Mouse (Mus musculus) cerebellum, adult 9-11 months (tissue): ENCODE data around the gene Higd1c.
"Not testable (repeated sequence)": the region's sequence is repeated elsewhere in the genome, so short reads cannot be mapped to it uniquely, and the experiment has no call there.

Source experiments
- DNase-seq: peaks from one replicate; pipeline ENCODE4 v3.0.0; 2022

Gene Higd1c

DNA sequence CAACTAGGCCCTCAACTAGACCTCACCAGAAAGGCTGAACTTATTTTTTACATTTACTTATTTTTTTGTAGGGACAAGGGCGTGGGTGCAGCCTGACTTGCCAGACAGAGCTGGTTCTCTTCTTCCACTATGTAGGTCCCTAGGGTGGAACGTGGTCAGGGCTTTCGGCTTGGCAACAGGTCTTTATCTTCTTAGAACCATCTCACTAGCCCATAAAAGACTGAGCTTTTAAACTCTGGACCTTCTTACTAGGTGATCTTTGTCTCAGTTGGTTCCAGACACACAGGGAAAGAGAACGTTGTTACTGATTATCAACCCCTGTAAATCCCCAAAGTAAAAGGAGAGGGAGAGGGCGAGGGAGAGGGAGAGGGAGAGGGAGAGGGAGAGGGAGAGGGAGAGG, 49.0 kb downstream of the Higd1c start:
- no peak for DNase-seq

- no peak for DNase-seq
These were observed 49.7 kb downstream of the Higd1c start for GRCm38 (mm10) chr15:100414011-100414410.

GRCm38 (mm10) chr15:100414942-100415341, 50.6 kb downstream of the Higd1c start:
- no peak for DNase-seq

GRCm38 (mm10) chr15:100415684-100416083, 51.3 kb downstream of the Higd1c start:
- DNase-seq, result no peak

GRCm38 (mm10) chr15:100417854-100418450, 53.6 kb downstream of the Higd1c start:
- no peak for DNase-seq

- DNase-seq, result no peak
These were observed 55.0 kb downstream of the Higd1c start for GRCm38 (mm10) chr15:100419311-100419710.

GRCm38 (mm10) chr15:100419901-100420745, 55.8 kb downstream of the Higd1c start:
- no peak for DNase-seq

GRCm38 (mm10) chr15:100421059-100421757, 56.9 kb downstream of the Higd1c start:
- DNase-seq, result no peak

- DNase-seq, result not testable (repeated sequence)
These were observed 57.4 kb downstream of the Higd1c start, which contains the start of gene Gm5475 for GRCm38 (mm10) chr15:100421758-100422197. TSS of gene Gm5475 (plus strand) at chr15:100422147.

- DNase-seq, result no peak
These were observed 58.1 kb downstream of the Higd1c start for GRCm38 (mm10) chr15:100422476-100422875.

DNA sequence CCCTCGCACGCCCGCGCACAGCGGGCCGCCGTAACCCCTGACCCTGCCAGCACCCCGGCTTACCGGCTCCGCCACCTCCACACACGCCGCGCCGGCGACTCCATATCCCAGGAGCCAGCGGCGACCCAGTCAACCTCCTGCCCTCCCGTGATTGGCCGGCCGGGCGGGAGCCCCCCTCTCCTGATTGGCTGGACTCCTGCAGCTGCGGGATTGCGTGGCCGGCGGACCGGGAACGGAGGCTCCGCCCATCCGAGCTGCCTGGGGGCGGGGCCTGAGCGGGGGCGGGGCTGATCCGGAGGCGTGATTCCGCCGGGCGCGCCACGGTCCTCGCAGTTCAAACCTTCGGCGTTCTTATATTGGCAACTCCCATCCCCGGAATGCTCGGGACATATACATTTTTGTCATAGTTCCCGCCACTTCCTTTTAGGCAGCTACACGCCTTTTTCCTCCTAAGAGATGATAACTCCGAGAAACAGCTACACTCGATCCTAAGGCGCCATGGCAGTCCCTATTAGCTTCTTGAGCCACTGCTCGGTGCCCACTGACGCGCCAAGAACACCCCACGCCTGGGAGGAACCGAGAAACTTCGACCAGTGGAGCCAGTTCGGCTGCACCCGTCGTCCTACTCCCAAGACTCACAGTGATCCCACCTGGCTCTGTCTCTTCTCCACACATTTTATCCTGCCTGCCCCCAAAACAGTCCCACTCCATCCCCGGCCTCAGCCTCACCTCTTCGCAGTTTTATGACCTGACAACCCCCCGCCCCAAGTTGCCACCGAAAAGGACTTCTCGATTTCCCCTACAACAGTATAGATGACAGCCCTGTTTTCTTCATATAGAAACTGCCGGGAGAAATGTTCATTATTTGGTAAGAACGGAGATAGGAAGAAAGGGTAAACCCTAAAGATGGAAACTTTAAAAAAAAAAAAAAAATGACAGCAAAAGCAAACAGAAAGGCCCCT, 58.8 kb downstream of the Higd1c start:
- DNase-seq, result peak; percentile 97

GRCm38 (mm10) chr15:100423916-100424315, 59.6 kb downstream of the Higd1c start:
- no peak for DNase-seq

- DNase-seq, result no peak
These were observed 60.2 kb downstream of the Higd1c start, which contains the start of gene Slc11a2 for GRCm38 (mm10) chr15:100424396-100425122. TSS of gene Slc11a2 (minus strand) at chr15:100425072.

- no peak for DNase-seq
These were observed 64.1 kb downstream of the Higd1c start for GRCm38 (mm10) chr15:100428296-100428905.

DNA sequence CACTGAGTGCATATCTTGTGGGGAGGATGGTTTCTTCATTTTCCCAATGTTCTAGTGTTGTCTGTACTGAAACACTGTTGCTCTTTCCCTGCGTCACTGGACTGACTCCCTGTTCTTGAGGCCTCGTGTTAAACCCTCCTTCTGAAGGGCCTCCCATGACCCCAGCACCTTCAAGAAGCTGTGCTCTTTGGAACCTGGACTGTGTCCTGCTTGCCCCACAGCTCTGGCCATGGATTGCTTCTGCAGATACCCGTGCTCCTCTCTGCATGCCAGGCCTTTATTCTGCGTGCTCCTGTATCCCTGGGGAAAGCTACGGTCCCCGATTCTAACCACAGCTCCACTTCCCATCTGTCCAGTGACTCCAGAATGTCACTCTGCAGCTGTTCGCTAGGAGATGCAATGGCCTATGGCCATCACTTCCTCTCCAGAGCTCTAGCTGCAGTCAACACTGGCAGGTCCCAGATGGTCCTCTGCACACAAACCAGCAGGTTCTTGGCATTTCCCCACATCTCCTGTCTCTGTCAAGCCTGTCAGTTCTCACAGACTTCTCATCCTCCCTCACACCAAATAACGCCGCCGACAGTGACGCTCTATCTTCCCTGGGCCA, 65.7 kb downstream of the Higd1c start:
- peak; percentile 64 for DNase-seq

DNA sequence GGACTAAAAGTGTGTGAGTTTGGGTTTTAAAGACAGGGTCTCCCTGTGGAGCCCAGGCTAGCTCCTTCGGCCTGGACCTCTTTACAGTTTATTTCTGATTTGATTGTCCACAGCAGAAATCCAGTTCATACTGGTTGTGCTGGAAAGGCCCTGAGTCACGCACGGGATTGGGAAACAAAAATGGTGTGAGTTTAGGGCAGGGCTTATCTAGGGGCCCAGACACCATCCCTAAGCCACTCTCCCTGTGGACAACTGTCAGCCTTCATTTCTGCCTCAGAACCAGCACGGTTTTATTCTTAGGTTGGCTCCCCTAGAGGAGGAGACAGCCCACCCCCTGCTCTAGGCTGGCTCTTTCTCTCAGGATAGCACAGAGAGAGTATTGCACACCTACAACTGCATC, 68.9 kb downstream of the Higd1c start:
- DNase-seq, result no peak
